Mouse (Mus musculus) midbrain, embryonic 14.5 days (tissue): ENCODE results near the gene Ifitm3. TPM values are rescaled to one million over a fixed set of nuclear protein-coding genes. Genes with fewer than 3 reads are reported as not detected.
"Not testable (repeated sequence)": the region's sequence is repeated elsewhere in the genome, so short reads cannot be mapped to it uniquely, and the experiment has no call there.

ENCODE experiments used
- ATAC-seq: fragments of 200-750 bp; cut with Nextera tagmentation; 2 replicates; pipeline ENCODE4 v1.8.0; 2017; ENCODE audit warnings: moderate number of reproducible peaks, moderate library complexity; ENCODE audit not compliant: low FRiP score, low TSS enrichment
- DNase-seq: peaks from one replicate; pipeline ENCODE4 v3.0.0-alpha.2; 2015
- H3K27ac ChIP-seq: fragments of 300-500 bp; sonication (generic); replicated peaks from 2 replicates; pipeline ENCODE4 v1.5.1; 2014; ENCODE audit warnings: mild to moderate bottlenecking, low read depth, low read length, moderate library complexity
- H3K27me3 ChIP-seq: fragments of 300-500 bp; sonication (generic); 2 replicates; pipeline ENCODE4 v1.6.1; 2014; ENCODE audit warnings: low read length, control low read depth, mixed read lengths; ENCODE audit not compliant: control insufficient read depth, insufficient read depth
- H3K36me3 ChIP-seq: fragments of 300-500 bp; sonication (generic); 2 replicates; pipeline ENCODE4 v1.6.1; 2014; ENCODE audit warnings: low read length, control low read depth; ENCODE audit not compliant: control insufficient read depth, insufficient read depth
- H3K4me1 ChIP-seq: fragments of 300-500 bp; sonication (generic); 2 replicates; pipeline ENCODE4 v1.6.1; 2014; ENCODE audit warnings: mild to moderate bottlenecking, antibody characterized with exemption, low read length, control low read depth; ENCODE audit not compliant: control insufficient read depth, insufficient read depth
- H3K4me2 ChIP-seq: fragments of 300-500 bp; sonication (generic); 2 replicates; pipeline ENCODE4 v1.6.1; 2014; ENCODE audit warnings: mild to moderate bottlenecking, low read length, moderate library complexity
- H3K4me3 ChIP-seq: fragments of 300-500 bp; sonication (generic); replicated peaks from 2 replicates; pipeline ENCODE4 v1.5.1; 2014; ENCODE audit warnings: low read depth, low read length
- H3K9ac ChIP-seq: fragments of 300-500 bp; sonication (generic); replicated peaks from 2 replicates; pipeline ENCODE4 v1.6.1; 2014; ENCODE audit warnings: mild to moderate bottlenecking, low read length, moderate library complexity
- H3K9me3 ChIP-seq: fragments of 300-500 bp; sonication (generic); 2 replicates; pipeline ENCODE4 v1.6.1; 2016; ENCODE audit warnings: low read length, control low read depth, mixed read lengths; ENCODE audit not compliant: control insufficient read depth
- WGBS: fragments of 180-500 bp; shearing (Covaris S2); extraction: QIAGEN DNeasy Blood & Tissue Kit; methylation state at CpG from one replicate; pipeline ENCODE4 v1.1.7; 2014; 5-methylcytosine and 5-hydroxymethylcytosine counted together
- polyA plus RNA-seq: library from polyadenylated mRNA; unstranded; fragments of >200 nt; fragmentation: Nextera tagmentation; extraction: Ambion mirVana; gene quantifications from 2 replicates; pipeline ENCODE4 v1.2.1, GENCODE M21; 2014

Ifitm3 gene
- polyA plus RNA-seq, 1 experiment from 2014 or later: 66.5 TPM

- Histone ChIP-seq H3K27ac (no peak overlapping the region), H3K9me3 (no peaks in the 10 kb centered on the region), H3K4me3 (no peak overlapping the region), H3K36me3 (no peaks in the 10 kb centered on the region), H3K9ac (no peak overlapping the region), H3K4me1 (0 out of 2 replicates have a peak, but pooled peaks cover 2% of the 10 kb centered on the region), H3K27me3 (no peaks in the 10 kb centered on the region), H3K4me2 (no peak overlapping the region)
- DNase-seq: no peak
- 20% methylated on average over 3 of the region's 3 CpGs for whole genome bisulfite sequencing
- no peak for ATAC-seq
Observed at GRCm38 (mm10) chr7:140975465-140975864, 35.1 kb downstream of the Ifitm3 start.

GRCm38 (mm10) chr7:140974940-140975339 is 35.6 kb downstream of the Ifitm3 start:
- H3K9ac ChIP-seq: no peak overlapping the region
- WGBS: 11% methylated on average over 9 of the region's 9 CpGs
- H3K27ac ChIP-seq: no peak overlapping the region
- H3K36me3 ChIP-seq: no peaks in the 10 kb centered on the region
- H3K4me2 ChIP-seq: no peak overlapping the region
- 0 out of 2 replicates have a peak, but pooled peaks cover 2% of the 10 kb centered on the region for H3K4me1 ChIP-seq
- no peaks in the 10 kb centered on the region for H3K9me3 ChIP-seq
- H3K27me3 ChIP-seq: no peaks in the 10 kb centered on the region
- no peak for DNase-seq
- no peak overlapping the region for H3K4me3 ChIP-seq
- ATAC-seq: no peak

GRCm38 (mm10) chr7:140973396-140974165 is 37.0 kb downstream of the Ifitm3 start:
- WGBS: 27% methylated on average over 14 of the region's 14 CpGs

GRCm38 (mm10) chr7:140971479-140972171 is 38.9 kb downstream of the Ifitm3 start:
- H3K27me3 ChIP-seq: no peaks in the 10 kb centered on the region
- H3K4me3 ChIP-seq: no peak overlapping the region
- no peak overlapping the region for H3K27ac ChIP-seq
- H3K4me1 ChIP-seq: 0 out of 2 replicates have a peak, but pooled peaks cover 2% of the 10 kb centered on the region
- no peaks in the 10 kb centered on the region for H3K36me3 ChIP-seq
- no peak overlapping the region for H3K4me2 ChIP-seq
- ATAC-seq: no peak
- DNase-seq: no peak
- 86% methylated on average over 8 of the region's 8 CpGs for WGBS
- H3K9me3 ChIP-seq: no peaks in the 10 kb centered on the region
- no peak overlapping the region for H3K9ac ChIP-seq

More at GRCm38 (mm10) chr7:140973396-140974165, 37.0 kb downstream of the Ifitm3 start:
- H3K36me3 ChIP-seq: no peaks in the 10 kb centered on the region
- no peak overlapping the region for H3K4me3 ChIP-seq
- DNase-seq (no peak), ATAC-seq (no peak)
- no peak overlapping the region for H3K27ac ChIP-seq
- no peak overlapping the region for H3K4me2 ChIP-seq
- no peak overlapping the region for H3K9ac ChIP-seq
- 0 out of 2 replicates have a peak, but pooled peaks cover 2% of the 10 kb centered on the region for H3K4me1 ChIP-seq
- H3K27me3 ChIP-seq: no peaks in the 10 kb centered on the region
- no peaks in the 10 kb centered on the region for H3K9me3 ChIP-seq

GRCm38 (mm10) chr7:140970931-140971330 is 39.6 kb downstream of the Ifitm3 start:
- no peak overlapping the region for H3K4me3 ChIP-seq
- no peaks in the 10 kb centered on the region for H3K9me3 ChIP-seq
- no peak for ATAC-seq
- H3K4me2 ChIP-seq: no peak overlapping the region
- H3K4me1 ChIP-seq: 0 out of 2 replicates have a peak, but pooled peaks cover 2% of the 10 kb centered on the region
- H3K36me3 ChIP-seq: no peaks in the 10 kb centered on the region
- no peaks in the 10 kb centered on the region for H3K27me3 ChIP-seq
- no peak overlapping the region for H3K27ac ChIP-seq
- no peak overlapping the region for H3K9ac ChIP-seq
- no peak for DNase-seq
- WGBS: 51% methylated on average over 7 of the region's 7 CpGs

- H3K27ac ChIP-seq, ATAC-seq, H3K9ac ChIP-seq, H3K36me3 ChIP-seq, H3K4me3 ChIP-seq, H3K4me1 ChIP-seq, H3K9me3 ChIP-seq, DNase-seq, H3K4me2 ChIP-seq, H3K27me3 ChIP-seq: not testable (repeated sequence)
- WGBS: 25% methylated on average over 3 of the region's 3 CpGs
Observed at GRCm38 (mm10) chr7:140968710-140969109, 41.9 kb downstream of the Ifitm3 start.

GRCm38 (mm10) chr7:140967862-140968591 is 42.5 kb downstream of the Ifitm3 start:
- Histone ChIP-seq H3K36me3 (no peaks in the 10 kb centered on the region), H3K27ac (no peak overlapping the region), H3K4me2 (no peak overlapping the region), H3K4me1 (no peaks in the 10 kb centered on the region), H3K9ac (no peak overlapping the region), H3K4me3 (no peak overlapping the region), H3K9me3 (no peaks in the 10 kb centered on the region), H3K27me3 (no peaks in the 10 kb centered on the region)
- DNase-seq (peak; percentile 23), ATAC-seq (no peak)
- 8% methylated on average over 14 of the region's 14 CpGs for WGBS

- no peak within 1 kb of the TSS for H3K27ac ChIP-seq
- H3K4me2 ChIP-seq: no peak within 1 kb of the TSS
- no peak within 1 kb of the TSS for H3K4me3 ChIP-seq
- no peak within 1 kb of the TSS for H3K9ac ChIP-seq
- H3K4me1 ChIP-seq: no peaks in the 10 kb centered on the region
- DNase-seq (no peak), ATAC-seq (no peak)
- WGBS: 81% methylated on average over 4 of the region's 4 CpGs
- H3K36me3 ChIP-seq: no peaks in the 10 kb centered on the region
- H3K9me3 ChIP-seq: no peaks in the 10 kb centered on the region
- no peaks in the 10 kb centered on the region for H3K27me3 ChIP-seq
Observed at GRCm38 (mm10) chr7:140966921-140967320, 43.6 kb downstream of the Ifitm3 start, which contains the start of gene Ifitm1. TSS of gene Ifitm1 (plus strand) at chr7:140967221.
